Mouse (Mus musculus) bone marrow, adult 2 months (tissue): Measurements from ENCODE around the gene Pnp.

ENCODE experiments used
- CTCF ChIP-seq: fragments of 200-500 bp; IDR thresholded peaks from 2 replicates; pipeline ENCODE4 v1.5.1; 2011; ENCODE audit warnings: low read length, control low read depth; ENCODE audit not compliant: control insufficient read depth, insufficient read depth
- POLR2A ChIP-seq: fragments of 200-500 bp; IDR thresholded peaks from 2 replicates; pipeline ENCODE4 v1.6.1; 2011; ENCODE audit warnings: low read depth, mild to moderate bottlenecking, control low read depth, low read length, borderline replicate concordance; ENCODE audit not compliant: control insufficient read depth

- TF ChIP-seq CTCF: no peak
- TF ChIP-seq POLR2A: no peak
Measured at GRCm38 (mm10) chr14:50979631-50980030, 48.7 kb downstream of the Pnp start.
